Mouse (Mus musculus) embryonic fibroblast, embryonic 13.5 days (primary cell): ENCODE measurements at regions not wholly inside any gene's neighbourhood (a gene's known extent, or its start where the extent isn't known, plus 50 kb on each side); places are given as distances from the start of the nearest gene placed in this dataset.

Experiments
- CTCF ChIP-seq: IDR thresholded peaks from 2 replicates; pipeline ENCODE4 v1.5.1; 2011; ENCODE audit warnings: mild to moderate bottlenecking, control low read depth, low read length, moderate library complexity, borderline replicate concordance; ENCODE audit not compliant: insufficient read depth
- POLR2A ChIP-seq: IDR thresholded peaks from 2 replicates; pipeline ENCODE4 v1.6.1; 2011; ENCODE audit warnings: low read depth, mild to moderate bottlenecking, control low read depth, low read length, moderate library complexity

- TF ChIP-seq CTCF = no peak
- no peak for TF ChIP-seq POLR2A
Observed at GRCm38 (mm10) chr9:61728115-61728514, 186.2 kb downstream of the Rplp1 start.
